Mouse (Mus musculus) gonadal fat pad, adult 2 months (tissue): ENCODE data around the gene Xrcc5. TPM values are rescaled to one million over a fixed set of nuclear protein-coding genes. Genes with fewer than 3 reads are reported as not detected.

ENCODE experiments used
- DNase-seq: peaks from one replicate; pipeline ENCODE4 v3.0.0-alpha.2; 2012; ENCODE audit warnings: low read depth
- polyA plus RNA-seq: library from polyadenylated mRNA; depleted of rRNA; stranded (reverse); fragments of >200 nt; gene quantifications from 2 replicates; pipeline ENCODE4 v1.2.3, GENCODE M21; 2012

Gene Xrcc5
- polyA plus RNA-seq, 1 experiment, result 4.5 TPM

GRCm38 (mm10) chr1:72390420-72390819 lies 83.2 kb downstream of the Xrcc5 start:
- no peak for DNase-seq

DNA sequence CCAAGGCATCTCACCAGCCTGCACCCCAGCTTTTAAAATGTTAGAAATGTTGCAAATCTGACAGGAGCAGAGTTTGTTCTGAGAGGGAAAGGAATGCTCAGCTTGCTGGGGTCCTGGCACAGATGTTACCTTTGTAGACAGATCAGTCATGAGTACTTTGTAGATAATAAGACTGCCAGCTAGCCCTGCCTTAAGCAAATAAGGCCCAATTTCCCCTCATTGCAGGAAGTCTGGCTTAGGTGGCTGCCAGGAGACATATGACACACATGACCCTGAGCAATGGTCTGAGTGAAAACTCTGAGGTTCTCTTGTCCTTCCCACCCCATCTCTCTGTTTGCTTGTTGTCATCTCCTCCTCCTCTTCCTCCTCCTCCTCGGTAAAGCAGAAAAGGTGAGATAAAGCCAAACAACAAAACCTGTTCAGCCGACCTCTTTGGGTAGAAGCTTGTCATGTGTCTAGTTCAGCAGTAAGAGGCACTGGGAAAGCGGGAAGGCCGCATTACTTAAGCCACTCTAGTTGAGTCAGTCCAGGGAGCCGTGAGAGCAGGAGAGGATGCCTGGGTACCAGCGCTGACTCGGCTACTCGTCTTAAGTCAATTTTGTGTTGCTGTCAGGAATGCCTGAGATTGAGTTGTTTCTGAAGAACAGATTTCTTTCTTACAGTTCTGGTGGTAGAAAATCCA lies 92.6 kb downstream of the Xrcc5 start:
- DNase-seq, result no peak

GRCm38 (mm10) chr1:72400616-72401015 lies 93.4 kb downstream of the Xrcc5 start:
- no peak for DNase-seq

DNA sequence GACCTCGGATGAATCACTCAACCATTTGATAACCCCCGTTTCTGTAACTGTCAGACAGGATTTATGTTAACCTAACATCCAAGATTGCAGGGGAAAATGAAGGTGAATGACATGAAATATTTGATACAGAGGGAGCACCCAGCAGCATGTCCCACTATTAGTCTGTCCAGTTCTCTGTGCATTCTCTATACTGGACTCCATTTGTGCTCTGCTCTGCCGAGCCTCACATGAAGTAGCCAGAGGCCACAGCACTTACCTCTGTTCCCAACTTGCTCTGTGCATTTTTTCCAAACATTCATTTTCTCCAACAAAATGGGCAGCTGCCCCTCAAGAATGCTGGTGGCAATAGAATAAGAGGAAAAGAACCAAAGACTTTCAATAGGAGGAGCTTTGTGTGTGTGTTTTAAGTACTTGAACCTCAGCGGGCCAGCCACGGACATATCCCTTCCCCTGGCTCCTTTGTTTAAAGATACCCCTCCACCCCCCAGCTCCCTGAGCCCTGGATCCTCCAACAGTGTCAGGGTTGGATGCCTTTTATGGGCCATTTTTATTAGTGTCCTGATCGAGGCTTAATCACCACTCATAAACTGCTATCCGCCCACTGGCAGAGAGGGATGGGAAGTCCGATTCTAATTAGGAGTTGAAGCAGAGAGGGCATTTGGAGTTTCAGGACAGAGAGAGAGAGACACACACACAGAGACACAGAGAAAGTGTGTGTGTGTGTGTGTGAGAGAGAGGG lies 94.3 kb downstream of the Xrcc5 start:
- DNase-seq, result no peak

- no peak for DNase-seq
Measured at GRCm38 (mm10) chr1:72406505-72407079, 99.4 kb downstream of the Xrcc5 start.

DNA sequence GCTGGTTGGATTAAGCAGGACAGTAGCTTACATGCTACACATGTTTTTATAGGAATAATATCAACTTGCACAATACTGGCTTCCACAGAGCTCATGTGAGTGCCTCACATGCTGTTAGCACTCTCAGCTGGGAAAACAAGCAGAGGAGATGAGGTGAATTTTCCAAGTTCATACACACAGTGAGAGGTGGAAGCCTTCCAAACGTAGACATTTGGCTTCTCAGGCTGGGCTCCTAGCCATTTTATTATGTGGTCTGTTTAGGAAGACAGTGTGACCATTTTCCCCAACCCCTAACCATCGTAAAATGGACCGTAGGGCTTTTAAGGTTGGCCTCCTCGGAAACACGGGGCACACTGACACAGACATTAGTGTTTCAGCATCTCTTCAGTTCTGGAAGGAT lies 102.7 kb downstream of the Xrcc5 start:
- no peak for DNase-seq

DNA sequence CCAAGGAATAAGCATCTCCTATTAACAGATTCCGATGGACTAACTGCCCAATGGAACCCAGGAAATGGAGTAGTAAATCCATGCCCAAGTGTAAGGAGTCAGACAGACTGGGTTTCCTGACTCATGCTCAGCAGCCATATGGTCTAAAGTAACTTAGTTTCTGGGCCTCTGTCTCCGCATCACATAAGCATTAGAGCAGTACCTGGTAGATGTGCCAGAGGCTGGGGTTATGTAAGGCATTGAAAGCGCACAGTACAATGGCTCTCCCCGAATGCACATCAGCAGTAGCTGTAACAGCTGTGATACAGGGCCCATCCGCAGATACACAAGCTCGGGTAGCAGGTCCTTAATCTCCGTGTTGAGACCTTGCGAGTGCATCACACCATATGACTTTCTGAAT lies 103.9 kb downstream of the Xrcc5 start:
- no peak for DNase-seq

GRCm38 (mm10) chr1:72413205-72413604 lies 106.0 kb downstream of the Xrcc5 start:
- no peak for DNase-seq

DNA sequence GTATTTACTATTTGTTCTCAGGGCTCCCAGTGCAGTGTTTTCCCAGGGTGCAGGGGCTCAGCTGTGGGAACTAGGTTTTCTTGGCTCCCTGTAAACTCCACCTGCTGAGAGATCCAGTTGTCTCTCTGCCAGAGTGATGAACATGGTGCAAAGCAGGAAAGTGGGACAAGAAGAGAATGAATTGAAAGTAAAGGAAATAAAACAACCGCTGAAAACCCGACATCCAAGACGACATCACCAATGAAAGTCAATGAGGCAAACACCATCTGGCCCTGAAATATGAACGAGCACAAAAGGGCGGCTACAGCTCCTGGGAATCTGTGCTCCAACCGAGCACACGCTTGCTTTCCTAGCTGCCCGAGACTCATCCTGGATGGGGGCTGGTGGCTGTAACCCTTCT lies 106.9 kb downstream of the Xrcc5 start:
- no peak for DNase-seq

GRCm38 (mm10) chr1:72414561-72415253 lies 107.5 kb downstream of the Xrcc5 start:
- no peak for DNase-seq

DNA sequence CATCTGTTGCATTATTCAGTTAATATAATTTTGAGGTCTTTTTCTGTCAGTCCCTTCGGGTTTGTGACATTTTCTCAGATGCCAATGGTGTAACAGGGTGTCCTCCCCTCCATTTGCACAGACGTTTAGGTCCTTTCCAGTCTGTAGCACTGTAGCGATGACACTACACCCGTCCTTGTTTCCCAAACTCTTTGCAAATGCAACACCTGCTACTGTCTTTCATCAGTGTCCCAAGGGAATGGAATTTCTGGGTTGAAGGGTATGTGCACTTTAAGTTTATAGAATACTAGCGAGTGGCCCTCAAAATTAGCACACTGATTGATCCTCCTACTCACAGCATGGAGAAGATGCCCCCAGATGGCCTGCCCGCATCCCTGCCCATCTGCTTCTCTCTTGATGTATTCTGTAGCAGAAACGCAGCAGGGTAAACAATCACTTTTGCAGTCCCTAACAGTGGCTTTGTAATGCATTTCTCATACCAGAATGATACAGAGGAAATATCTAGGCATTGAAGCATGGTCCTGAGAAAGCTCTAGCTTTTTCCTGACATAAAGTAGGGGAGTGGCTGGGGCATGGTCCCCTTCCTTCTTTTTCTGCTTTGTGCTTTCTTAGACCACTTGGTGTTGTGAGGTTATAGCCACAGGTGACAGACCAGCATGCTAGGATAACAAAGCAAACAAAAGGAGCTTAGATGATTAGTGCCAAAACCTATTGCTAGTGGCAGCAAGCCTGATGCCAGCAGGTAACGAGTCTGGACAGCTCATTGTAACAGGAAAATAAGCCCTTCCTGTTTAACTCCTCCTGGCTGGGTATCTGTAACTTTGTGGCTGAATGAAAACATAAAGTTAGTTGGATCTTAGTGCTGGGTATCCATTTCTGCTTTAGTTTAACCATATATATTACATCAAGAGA lies 111.8 kb downstream of the Xrcc5 start:
- peak; percentile 44 for DNase-seq

DNA sequence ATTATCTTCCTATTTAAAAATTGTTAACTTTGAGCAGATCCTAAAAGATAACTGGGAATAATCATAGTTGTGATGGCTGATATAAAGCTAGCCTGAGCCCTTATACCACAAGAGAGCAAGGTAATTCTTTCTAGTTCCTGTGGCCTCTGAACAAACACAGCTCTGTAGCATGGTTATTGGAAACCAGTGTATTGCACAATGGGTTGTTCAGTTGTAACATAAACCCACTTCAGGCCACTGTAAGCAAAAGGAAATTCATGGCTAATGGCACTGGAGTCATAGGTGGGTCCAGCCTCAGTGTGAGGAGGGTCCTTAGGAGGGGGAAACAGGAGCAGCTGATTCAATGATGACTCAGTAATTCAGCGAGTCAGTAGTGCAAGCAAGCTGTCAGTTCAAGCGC lies 113.0 kb downstream of the Xrcc5 start:
- DNase-seq, result no peak

DNA sequence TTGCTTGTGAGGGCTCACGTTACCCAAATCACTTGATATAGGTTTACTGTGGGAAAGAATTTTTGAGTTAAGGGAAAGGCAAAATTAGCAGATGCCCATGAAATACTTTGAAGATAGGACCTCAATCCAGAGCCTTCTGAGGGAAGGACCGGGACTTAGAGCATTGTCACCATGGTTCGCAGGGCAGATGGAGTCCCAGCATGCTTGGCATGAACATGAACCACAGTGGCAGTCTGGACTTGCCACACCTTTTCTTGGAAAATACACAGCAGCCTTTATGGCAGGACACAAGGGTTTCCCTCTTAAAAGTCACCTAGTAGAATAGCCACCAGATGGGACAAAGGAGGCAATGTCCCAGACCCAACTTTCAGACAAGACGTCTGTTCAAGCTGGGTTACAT lies 114.9 kb downstream of the Xrcc5 start:
- no peak for DNase-seq

- DNase-seq, result no peak
Measured at GRCm38 (mm10) chr1:72426456-72426855, 119.2 kb downstream of the Xrcc5 start.

- no peak for DNase-seq
Measured at GRCm38 (mm10) chr1:72428526-72428925, 121.3 kb downstream of the Xrcc5 start.

DNA sequence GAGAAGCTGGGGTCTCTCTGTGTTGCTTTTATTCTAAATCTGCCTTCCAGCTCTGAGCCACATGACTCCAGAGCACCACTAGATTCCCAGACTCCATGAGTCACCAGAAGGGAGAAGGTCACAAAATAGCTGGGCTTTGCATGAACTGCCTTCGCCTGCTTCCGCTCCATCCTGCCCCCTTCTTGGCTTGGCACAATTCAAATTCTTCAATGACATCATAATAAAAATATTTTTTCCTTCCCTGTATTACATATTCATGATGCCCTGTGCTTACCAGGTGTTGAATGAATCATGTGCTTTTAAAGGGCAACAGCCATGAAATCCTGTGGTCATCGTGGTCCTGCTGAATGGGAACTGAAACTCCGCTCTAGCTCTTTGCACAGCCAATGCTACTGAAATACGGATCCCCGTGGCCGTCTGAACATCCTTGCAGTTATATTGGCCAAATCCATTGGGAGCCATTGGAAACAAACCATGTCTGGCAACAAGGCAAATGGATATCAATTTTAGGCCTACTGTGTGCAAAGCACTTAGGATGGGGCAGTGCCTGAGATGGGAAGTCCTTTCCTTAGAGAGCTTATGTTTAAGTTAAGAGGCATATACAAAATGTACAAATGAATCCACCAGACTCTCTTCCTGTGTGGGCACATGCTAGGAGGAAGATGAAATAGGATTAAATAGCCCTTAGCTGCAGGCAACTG lies 122.0 kb downstream of the Xrcc5 start:
- DNase-seq, result no peak

DNA sequence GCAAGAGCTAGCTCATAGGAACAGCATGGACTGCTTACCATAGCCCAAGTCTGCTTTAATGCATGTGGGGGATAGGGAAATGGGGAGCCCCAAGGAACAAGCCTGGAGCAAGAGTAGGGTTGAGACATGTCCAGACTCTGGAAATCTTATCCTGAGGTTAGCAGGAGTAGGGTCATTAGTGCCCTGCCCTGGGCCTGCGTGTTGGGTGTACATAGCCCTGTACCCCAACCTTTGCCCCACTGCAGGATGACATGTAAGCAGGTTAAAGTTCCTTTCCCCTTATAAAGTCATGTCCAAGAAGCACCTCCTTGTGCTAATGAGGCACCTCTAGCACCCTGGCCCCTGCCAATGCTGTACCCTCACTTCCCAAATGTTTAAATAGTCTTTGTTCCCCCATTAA lies 125.4 kb downstream of the Xrcc5 start:
- no peak for DNase-seq

- no peak for DNase-seq
Measured at GRCm38 (mm10) chr1:72434510-72434909, 127.3 kb downstream of the Xrcc5 start.

DNA sequence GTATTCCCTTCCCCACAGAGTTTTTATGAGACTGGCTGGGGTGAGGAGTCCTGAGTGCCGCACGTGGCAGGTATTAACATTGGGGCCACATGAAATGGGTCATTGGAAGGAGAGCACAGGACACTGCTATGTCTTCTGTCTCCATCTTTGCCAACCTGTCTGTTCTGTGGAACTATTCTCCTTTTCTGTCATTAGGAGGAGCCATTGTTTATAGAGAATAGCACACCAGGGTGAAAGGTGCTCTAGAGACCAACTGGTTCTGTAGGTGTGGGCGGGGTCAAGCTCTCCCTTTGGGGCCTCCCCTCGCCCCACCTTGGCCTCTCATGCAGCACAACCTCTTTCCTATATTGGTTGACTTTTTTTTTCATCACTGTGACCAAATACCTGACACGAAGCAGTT lies 129.7 kb downstream of the Xrcc5 start:
- no peak for DNase-seq

DNA sequence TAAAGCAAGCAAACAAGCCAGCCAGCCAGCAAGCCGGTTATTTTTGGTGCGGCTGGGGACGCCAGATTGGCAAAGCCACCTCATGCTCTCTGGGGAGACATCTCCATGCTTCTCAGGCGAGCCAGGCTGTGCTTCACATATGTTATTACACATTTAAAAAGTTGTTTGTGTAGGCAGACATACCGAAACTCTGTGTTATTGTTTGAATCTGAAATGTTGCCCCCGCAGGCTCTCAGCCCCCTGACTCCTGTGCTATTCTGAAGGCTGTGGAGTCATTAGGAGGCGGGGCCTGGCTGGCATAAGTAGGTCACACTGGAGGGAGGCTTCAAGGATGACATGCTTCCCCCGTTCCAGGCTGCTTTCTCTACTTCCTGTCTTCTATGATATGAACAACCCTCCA lies 131.9 kb downstream of the Xrcc5 start:
- DNase-seq, result no peak

- DNase-seq, result no peak
Measured at GRCm38 (mm10) chr1:72442747-72443146, 135.5 kb downstream of the Xrcc5 start.
